Mouse (Mus musculus): ENCODE data around the gene Dbi. TPM values are rescaled to one million over a fixed set of nuclear protein-coding genes. Genes with fewer than 3 reads are reported as not detected.

Dbi gene
- polyA plus RNA-seq (2014; fragmentation: Nextera tagmentation; extraction: Ambion mirVana): 768 and 775 TPM in 2 replicates

DNA sequence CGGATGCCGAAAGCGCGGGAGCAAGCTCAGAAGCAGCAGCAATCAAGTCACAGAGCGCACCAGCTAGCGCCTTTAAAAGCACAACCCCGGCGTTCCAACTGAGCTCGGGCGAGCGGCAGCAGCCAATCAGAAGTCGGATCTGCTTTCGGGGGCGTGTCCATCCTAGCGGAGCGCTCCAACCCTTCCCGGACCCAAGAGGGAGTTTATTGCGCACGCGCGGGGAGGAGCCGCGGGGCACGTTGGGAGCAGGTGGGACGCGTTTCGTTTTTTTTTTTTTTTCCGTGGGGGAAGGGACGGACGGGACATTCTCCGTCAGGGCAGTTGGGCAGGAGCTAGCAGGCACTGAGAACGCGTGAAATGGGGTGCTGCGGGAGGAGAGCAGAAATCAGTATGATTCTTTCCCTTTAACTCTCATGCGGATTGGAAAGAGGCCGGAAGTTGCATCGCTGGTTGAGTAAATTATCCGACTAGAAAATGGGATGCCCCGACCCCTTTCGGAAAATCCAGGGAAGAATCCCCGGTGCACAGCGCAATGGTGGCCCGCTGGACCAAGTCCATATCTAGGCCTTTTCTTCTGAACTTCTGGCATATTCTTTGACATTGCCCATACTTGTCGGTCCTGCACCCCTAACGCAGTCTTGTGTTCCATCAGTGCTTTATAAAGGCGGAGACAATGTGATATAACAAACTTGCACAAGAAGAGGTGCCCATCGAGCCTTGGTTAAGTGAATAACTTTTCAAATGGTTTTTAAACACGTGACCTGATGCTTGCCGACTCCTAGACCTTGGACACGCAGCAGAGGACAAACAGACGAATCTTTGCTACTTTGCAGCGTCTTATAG, at the start of gene Dbi, which contains the start of gene 3110009E18Rik:
Gene Dbi (minus strand): TSS at position 110 of the 843 bp plus-strand sequence.
Gene 3110009E18Rik (plus strand): TSS at position 219 of the 843 bp plus-strand sequence.
- ATAC-seq (ENCODE audit: insufficient number of reproducible peaks, insufficient read depth, low FRiP score, low read depth): peak; percentile 92
- peak within 1 kb of the TSS; percentile 87 for H3K4me2 ChIP-seq (ENCODE audit: low read length)
- no peaks in the 10 kb centered on the region for H3K27me3 ChIP-seq (ENCODE audit: control insufficient read depth, insufficient read depth, low read length)
- WGBS: 3% methylated on average over 51 of the region's 52 CpGs
- H3K27ac ChIP-seq (replicated peaks in 1 of 2; ENCODE audit: control insufficient read depth in 1 of 2, insufficient read depth in 1 of 2, low read depth in 2 of 2, low read length in 2 of 2): peak within 1 kb of the TSS; percentile 96 to 98
- H3K4me3 ChIP-seq (ENCODE audit: control insufficient read depth in 1 of 2, insufficient read depth in 1 of 2, low read depth in 1 of 2, low read length in 2 of 2): peak within 1 kb of the TSS; percentile 74 to 94
- H3K9ac ChIP-seq (ENCODE audit: low read length): peak within 1 kb of the TSS; percentile 88
- peaks cover 22% of the 10 kb centered on the region for H3K36me3 ChIP-seq (ENCODE audit: control insufficient read depth, insufficient read depth, low read length)
- peaks cover 11 to 34% of the 10 kb centered on the region in 2 experiments for H3K4me1 ChIP-seq (ENCODE audit: control insufficient read depth in 2 of 2, insufficient read depth in 2 of 2, low read length in 2 of 2)
- H3K9me3 ChIP-seq (ENCODE audit: control insufficient read depth, low read length): no peaks in the 10 kb centered on the region

- no peak for ATAC-seq (ENCODE audit: insufficient number of reproducible peaks, insufficient read depth, low FRiP score, low read depth)
- no peak overlapping the region for H3K9ac ChIP-seq (ENCODE audit: low read length)
- 71% methylated on average over 7 of the region's 7 CpGs for whole genome bisulfite sequencing
These were observed 49.4 kb upstream of the Dbi start for GRCm38 (mm10) chr1:120170307-120170706.

GRCm38 (mm10) chr1:120168674-120169073, 47.8 kb upstream of the Dbi start:
- WGBS: 88% methylated on average over 7 of the region's 7 CpGs

More at GRCm38 (mm10) chr1:120170307-120170706, 49.4 kb upstream of the Dbi start:
- Histone ChIP-seq H3K9me3 (ENCODE audit: control insufficient read depth, low read length) (no peaks in the 10 kb centered on the region), H3K4me2 (ENCODE audit: low read length) (no peak overlapping the region), H3K36me3 (ENCODE audit: control insufficient read depth, insufficient read depth, low read length) (no peaks in the 10 kb centered on the region), H3K4me1 (ENCODE audit: control insufficient read depth in 2 of 2, insufficient read depth in 2 of 2, low read length in 2 of 2) (no peaks in the 10 kb centered on the region), H3K4me3 (ENCODE audit: control insufficient read depth in 1 of 2, insufficient read depth in 1 of 2, low read depth in 1 of 2, low read length in 2 of 2) (no peak overlapping the region), H3K27ac (replicated peaks in 1 of 2; ENCODE audit: control insufficient read depth in 1 of 2, insufficient read depth in 1 of 2, low read depth in 2 of 2, low read length in 2 of 2) (no peak overlapping the region), H3K27me3 (ENCODE audit: control insufficient read depth, insufficient read depth, low read length) (no peaks in the 10 kb centered on the region)

DNA sequence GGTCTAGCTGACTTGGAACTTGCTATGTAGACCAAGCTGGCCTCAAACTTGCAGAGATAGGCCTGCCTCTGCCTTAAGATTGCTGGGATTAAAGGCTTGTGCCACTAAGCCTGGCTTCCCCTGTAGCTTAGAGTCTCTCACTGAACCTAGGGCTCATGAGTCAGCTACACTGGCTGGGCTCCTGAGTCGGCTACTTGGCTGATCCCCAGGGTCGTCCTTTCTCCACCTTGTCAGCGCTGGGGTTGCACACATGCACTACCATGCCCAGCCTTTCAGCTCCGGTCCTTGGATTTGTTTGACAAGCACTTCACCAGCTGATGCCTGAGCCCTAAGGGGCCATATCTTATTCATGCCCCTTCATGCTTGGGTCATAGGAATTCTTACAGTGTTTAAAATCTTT, 47.1 kb upstream of the Dbi start:
- H3K4me1 ChIP-seq (ENCODE audit: control insufficient read depth in 2 of 2, insufficient read depth in 2 of 2, low read length in 2 of 2): no peaks in the 10 kb centered on the region

More at GRCm38 (mm10) chr1:120168674-120169073, 47.8 kb upstream of the Dbi start:
- H3K4me2 ChIP-seq (ENCODE audit: low read length): no peak overlapping the region
- H3K9ac ChIP-seq (ENCODE audit: low read length): no peak overlapping the region
- no peaks in the 10 kb centered on the region for H3K9me3 ChIP-seq (ENCODE audit: control insufficient read depth, low read length)
- no peak overlapping the region for H3K27ac ChIP-seq (replicated peaks in 1 of 2; ENCODE audit: control insufficient read depth in 1 of 2, insufficient read depth in 1 of 2, low read depth in 2 of 2, low read length in 2 of 2)
- no peak overlapping the region for H3K4me3 ChIP-seq (ENCODE audit: control insufficient read depth in 1 of 2, insufficient read depth in 1 of 2, low read depth in 1 of 2, low read length in 2 of 2)
- no peaks in the 10 kb centered on the region for H3K36me3 ChIP-seq (ENCODE audit: control insufficient read depth, insufficient read depth, low read length)
- no peaks in the 10 kb centered on the region for H3K27me3 ChIP-seq (ENCODE audit: control insufficient read depth, insufficient read depth, low read length)
- no peak for ATAC-seq (ENCODE audit: insufficient number of reproducible peaks, insufficient read depth, low FRiP score, low read depth)
- no peaks in the 10 kb centered on the region for H3K4me1 ChIP-seq (ENCODE audit: control insufficient read depth in 2 of 2, insufficient read depth in 2 of 2, low read length in 2 of 2)

GRCm38 (mm10) chr1:120162616-120163015, 41.7 kb upstream of the Dbi start:
- no peak for ATAC-seq (ENCODE audit: insufficient number of reproducible peaks, insufficient read depth, low FRiP score, low read depth)
- 44% methylated on average over 1 of the region's 1 CpGs for WGBS
- H3K36me3 ChIP-seq (ENCODE audit: control insufficient read depth, insufficient read depth, low read length): no peaks in the 10 kb centered on the region
- H3K27me3 ChIP-seq (ENCODE audit: control insufficient read depth, insufficient read depth, low read length): no peaks in the 10 kb centered on the region
- no peak overlapping the region for H3K4me2 ChIP-seq (ENCODE audit: low read length)
- H3K4me3 ChIP-seq (ENCODE audit: control insufficient read depth in 1 of 2, insufficient read depth in 1 of 2, low read depth in 1 of 2, low read length in 2 of 2): no peak overlapping the region
- H3K9me3 ChIP-seq (ENCODE audit: control insufficient read depth, low read length): no peaks in the 10 kb centered on the region
- no peak overlapping the region for H3K27ac ChIP-seq (replicated peaks in 1 of 2; ENCODE audit: control insufficient read depth in 1 of 2, insufficient read depth in 1 of 2, low read depth in 2 of 2, low read length in 2 of 2)
- H3K9ac ChIP-seq (ENCODE audit: low read length): no peak overlapping the region
- no peaks in the 10 kb centered on the region for H3K4me1 ChIP-seq (ENCODE audit: control insufficient read depth in 2 of 2, insufficient read depth in 2 of 2, low read length in 2 of 2)

More for the DNA sequence above, 47.1 kb upstream of the Dbi start:
- ATAC-seq (ENCODE audit: insufficient number of reproducible peaks, insufficient read depth, low FRiP score, low read depth): no peak
- H3K4me3 ChIP-seq (ENCODE audit: control insufficient read depth in 1 of 2, insufficient read depth in 1 of 2, low read depth in 1 of 2, low read length in 2 of 2): no peak overlapping the region
- WGBS: 52% methylated on average over 4 of the region's 4 CpGs
- no peak overlapping the region for H3K9ac ChIP-seq (ENCODE audit: low read length)
- H3K4me2 ChIP-seq (ENCODE audit: low read length): no peak overlapping the region
- H3K36me3 ChIP-seq (ENCODE audit: control insufficient read depth, insufficient read depth, low read length): no peaks in the 10 kb centered on the region
- H3K9me3 ChIP-seq (ENCODE audit: control insufficient read depth, low read length): no peaks in the 10 kb centered on the region
- H3K27me3 ChIP-seq (ENCODE audit: control insufficient read depth, insufficient read depth, low read length): no peaks in the 10 kb centered on the region
- no peak overlapping the region for H3K27ac ChIP-seq (replicated peaks in 1 of 2; ENCODE audit: control insufficient read depth in 1 of 2, insufficient read depth in 1 of 2, low read depth in 2 of 2, low read length in 2 of 2)

DNA sequence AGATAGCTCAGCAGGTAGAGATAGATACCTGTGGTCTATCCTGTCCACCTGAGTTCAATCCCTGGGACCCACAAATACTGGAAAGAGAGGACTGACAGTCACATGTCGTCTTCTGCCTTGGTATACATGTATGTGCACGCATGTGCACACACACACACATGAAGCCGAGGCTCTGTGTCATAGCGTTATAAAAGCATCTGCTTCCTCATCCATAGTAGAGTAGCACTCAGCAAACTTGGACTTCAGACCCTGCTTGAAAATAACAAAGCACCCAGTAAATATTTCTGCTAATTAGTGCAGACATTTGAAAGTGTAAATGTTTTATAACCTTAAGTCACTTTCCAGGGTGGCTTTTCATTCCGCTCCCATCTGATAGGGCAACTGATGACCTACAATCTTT, 40.6 kb upstream of the Dbi start:
- no peak for ATAC-seq (ENCODE audit: insufficient number of reproducible peaks, insufficient read depth, low FRiP score, low read depth)
- H3K27ac ChIP-seq (replicated peaks in 1 of 2; ENCODE audit: control insufficient read depth in 1 of 2, insufficient read depth in 1 of 2, low read depth in 2 of 2, low read length in 2 of 2): no peak overlapping the region
- H3K4me1 ChIP-seq (ENCODE audit: control insufficient read depth in 2 of 2, insufficient read depth in 2 of 2, low read length in 2 of 2): no peaks in the 10 kb centered on the region
- H3K9me3 ChIP-seq (ENCODE audit: control insufficient read depth, low read length): no peaks in the 10 kb centered on the region
- H3K9ac ChIP-seq (ENCODE audit: low read length): no peak overlapping the region
- whole genome bisulfite sequencing: 85% methylated on average over 5 of the region's 5 CpGs
- no peaks in the 10 kb centered on the region for H3K27me3 ChIP-seq (ENCODE audit: control insufficient read depth, insufficient read depth, low read length)
- H3K4me3 ChIP-seq (ENCODE audit: control insufficient read depth in 1 of 2, insufficient read depth in 1 of 2, low read depth in 1 of 2, low read length in 2 of 2): no peak overlapping the region
- no peaks in the 10 kb centered on the region for H3K36me3 ChIP-seq (ENCODE audit: control insufficient read depth, insufficient read depth, low read length)
- H3K4me2 ChIP-seq (ENCODE audit: low read length): no peak overlapping the region

- Histone ChIP-seq H3K4me3 (ENCODE audit: control insufficient read depth in 1 of 2, insufficient read depth in 1 of 2, low read depth in 1 of 2, low read length in 2 of 2) (no peak overlapping the region), H3K9me3 (ENCODE audit: control insufficient read depth, low read length) (no peaks in the 10 kb centered on the region), H3K4me2 (ENCODE audit: low read length) (no peak overlapping the region), H3K4me1 (ENCODE audit: control insufficient read depth in 2 of 2, insufficient read depth in 2 of 2, low read length in 2 of 2) (no peaks in the 10 kb centered on the region), H3K27me3 (ENCODE audit: control insufficient read depth, insufficient read depth, low read length) (no peaks in the 10 kb centered on the region), H3K27ac (replicated peaks in 1 of 2; ENCODE audit: control insufficient read depth in 1 of 2, insufficient read depth in 1 of 2, low read depth in 2 of 2, low read length in 2 of 2) (no peak overlapping the region), H3K9ac (ENCODE audit: low read length) (no peak overlapping the region), H3K36me3 (ENCODE audit: control insufficient read depth, insufficient read depth, low read length) (no peaks in the 10 kb centered on the region)
- no peak for ATAC-seq (ENCODE audit: insufficient number of reproducible peaks, insufficient read depth, low FRiP score, low read depth)
- WGBS: 85% methylated on average over 9 of the region's 9 CpGs
These were observed 37.7 kb upstream of the Dbi start for GRCm38 (mm10) chr1:120158474-120159127.
